Comparison of ENCODE assay signal across 11 mouse cellular contexts in genomic region chr17:21617352-21617751, GRCm38 (mm10). TPM values are rescaled to one million over a fixed set of nuclear protein-coding genes. Genes with fewer than 3 reads are reported as not detected.
DNase-seq lines count a peak whose midpoint lies in the region; ATAC-seq lines count a peak whose summit lies in the region.
"Had no signal": no experiment of that assay in that cellular context is flagged by ENCODE, and none has a peak within 500 bp of the region (broad histone marks: within the 10 kb centered on the region; RNA-seq: fewer than 3 reads in every experiment).

No protein-coding gene starts in this region.

- no peaks in the 10 kb centered on the region for H3K36me3 ChIP-seq in lung, embryonic 15.5 days
- no peaks in the 10 kb centered on the region for H3K36me3 ChIP-seq in limb, embryonic 11.5 days (ENCODE audit: control insufficient read depth, insufficient read depth, low read length)

- no peak for DNase-seq in lung, postnatal 25 days (ENCODE audit: low spot score)
- DNase-seq in limb, embryonic 11.5 days (ENCODE audit: low spot score): no peak
- DNase-seq in thymus, postnatal 14 days: peak; percentile 24
- DNase-seq in layer of hippocampus, adult 9-10 months (ENCODE audit: low spot score): no peak
- no peak for DNase-seq in right cerebral cortex, postnatal 4 days
- DNase-seq: gastrocnemius, postnatal 10 days; kidney, adult 2 months; right cerebral cortex, postnatal 14 days had no signal

- H3K9ac ChIP-seq in lung, embryonic 15.5 days: no peak overlapping the region
- H3K9ac ChIP-seq in limb, embryonic 11.5 days (ENCODE audit: low read length): no peak overlapping the region
- H3K9ac ChIP-seq: liver, embryonic 14.5 days had no signal

- H3K9me3 ChIP-seq in lung, embryonic 15.5 days: no peaks in the 10 kb centered on the region
- no peaks in the 10 kb centered on the region for H3K9me3 ChIP-seq in limb, embryonic 11.5 days (ENCODE audit: control insufficient read depth, low read length)

- H3K27ac ChIP-seq in lung, embryonic 15.5 days: no peak overlapping the region
- H3K27ac ChIP-seq in limb, embryonic 11.5 days (replicated peaks; ENCODE audit: low read depth, low read length): no peak overlapping the region
- H3K27ac ChIP-seq: liver, embryonic 14.5 days had no signal

- peak overlapping the region; percentile 18; the same call in 1 of the 2 replicates for H3K4me2 ChIP-seq in lung, embryonic 15.5 days
- peak overlapping the region; percentile 15; the same call in 1 of the 2 replicates for H3K4me2 ChIP-seq in limb, embryonic 11.5 days (ENCODE audit: low read depth, severe bottlenecking)

- H3K27me3 ChIP-seq in lung, embryonic 15.5 days: no peaks in the 10 kb centered on the region
- H3K27me3 ChIP-seq in limb, embryonic 11.5 days (ENCODE audit: control insufficient read depth, insufficient read depth, low read length): no peaks in the 10 kb centered on the region

- ATAC-seq in lung, embryonic 15.5 days (ENCODE audit: borderline replicate concordance, extremely low read depth, low FRiP score, low TSS enrichment): no peak
- ATAC-seq in common myeloid progenitor, adult 5-6 weeks (replicated peaks; ENCODE audit: low read depth, poor library complexity, severe bottlenecking): peak; percentile 85
- 0 out of 2 replicates have a peak, but pooled peaks have one; percentile 31 for ATAC-seq in limb, embryonic 11.5 days (ENCODE audit: insufficient number of reproducible peaks, low FRiP score, low TSS enrichment, low read depth)

- H3K4me1 ChIP-seq in lung, embryonic 15.5 days: no peaks in the 10 kb centered on the region
- H3K4me1 ChIP-seq in limb, embryonic 11.5 days (ENCODE audit: control insufficient read depth, insufficient read depth, low read length): no peaks in the 10 kb centered on the region

- no peak overlapping the region for H3K4me3 ChIP-seq in lung, embryonic 15.5 days
- H3K4me3 ChIP-seq in limb, embryonic 11.5 days (ENCODE audit: low read depth, low read length): no peak overlapping the region

- 4% methylated on average over 9 of the region's 9 CpGs for WGBS in lung, embryonic 15.5 days
- 7% methylated on average over 9 of the region's 9 CpGs for WGBS in limb, embryonic 11.5 days

RNA-seq across cellular contexts. Expression of gene Zfp983, which starts 33.1 kb away (rescaled TPM):
- 2.9 and 3.5 TPM in 2 replicates for polyA plus RNA-seq in lung, embryonic 15.5 days (2015; fragmentation: Nextera tagmentation; extraction: Ambion mirVana)
- 4.7 and 6.5 TPM in 2 replicates for total RNA-seq in common myeloid progenitor, adult 5-6 weeks (2017)
- 4.8 and 4.9 TPM in 2 replicates for polyA plus RNA-seq in limb, embryonic 11.5 days (2014; fragmentation: Nextera tagmentation; extraction: Ambion mirVana)

RNA-seq across cellular contexts. Expression of gene Zfp948, which starts 50.5 kb away (rescaled TPM):
- 16.9 and 17.8 TPM in 2 replicates for polyA plus RNA-seq in lung, embryonic 15.5 days (2015; fragmentation: Nextera tagmentation; extraction: Ambion mirVana)
- total RNA-seq in common myeloid progenitor, adult 5-6 weeks (2017): 2.9 and 5.2 TPM in 2 replicates
- 16.4 and 17.4 TPM in 2 replicates for polyA plus RNA-seq in limb, embryonic 11.5 days (2014; fragmentation: Nextera tagmentation; extraction: Ambion mirVana)
